Mouse (Mus musculus) lung, adult 2 months (tissue): ENCODE results near the gene Entpd2. TPM values are rescaled to one million over a fixed set of nuclear protein-coding genes. Genes with fewer than 3 reads are reported as not detected.
A peak's percentile ranks its signal among the peaks of the same experiment; 100 is the strongest.
"Not testable (repeated sequence)": the region's sequence is repeated elsewhere in the genome, so short reads cannot be mapped to it uniquely, and the experiment has no call there.

Experiments used
- DNase-seq: peaks from one replicate; pipeline ENCODE4 v3.0.0; 2022
- H3K4me1 ChIP-seq: fragments of 200-500 bp; 2 replicates; pipeline ENCODE4 v1.6.1; 2011; ENCODE audit warnings: low read length; ENCODE audit not compliant: control insufficient read depth, insufficient read depth
- H3K4me3 ChIP-seq: fragments of 200-500 bp; replicated peaks from 2 replicates; pipeline ENCODE3; 2011; ENCODE audit warnings: low read depth, mild to moderate bottlenecking, control low read depth, low read length; ENCODE audit errors: extremely low read depth
- CTCF ChIP-seq: fragments of 200-500 bp; IDR thresholded peaks from 2 replicates; pipeline ENCODE4 v1.5.1; 2011; ENCODE audit warnings: mild to moderate bottlenecking, low read length, control low read depth; ENCODE audit not compliant: insufficient read depth
- POLR2A ChIP-seq: fragments of 200-500 bp; IDR thresholded peaks from 2 replicates; pipeline ENCODE4 v1.6.1; 2011; ENCODE audit warnings: low read depth, mild to moderate bottlenecking, control low read depth, low read length, borderline replicate concordance; ENCODE audit errors: extremely low read depth
- WGBS: fragments of 180-500 bp; shearing (Covaris S2); methylation state at CpG from one replicate; pipeline ENCODE4 v1.1.7; 2018; 5-methylcytosine and 5-hydroxymethylcytosine counted together
- polyA plus RNA-seq: library from polyadenylated mRNA; depleted of rRNA; stranded (reverse); fragments of >200 nt; gene quantifications from 2 replicates; pipeline ENCODE4 v1.2.3, GENCODE M21; 2012

Gene Entpd2
- polyA plus RNA-seq, 1 experiment, result 18.4 TPM

- Histone ChIP-seq H3K4me1 (peaks cover 4% of the 10 kb centered on the region; the same call in 1 of the 2 replicates), H3K4me3 (no peak overlapping the region)
- no peak for DNase-seq
- 80% methylated on average over 4 of the region's 4 CpGs for WGBS
- no peak for TF ChIP-seq CTCF
- TF ChIP-seq POLR2A, result no peak
These were observed 8.3 kb downstream of the Entpd2 start for GRCm38 (mm10) chr2:25403994-25404393.

DNA sequence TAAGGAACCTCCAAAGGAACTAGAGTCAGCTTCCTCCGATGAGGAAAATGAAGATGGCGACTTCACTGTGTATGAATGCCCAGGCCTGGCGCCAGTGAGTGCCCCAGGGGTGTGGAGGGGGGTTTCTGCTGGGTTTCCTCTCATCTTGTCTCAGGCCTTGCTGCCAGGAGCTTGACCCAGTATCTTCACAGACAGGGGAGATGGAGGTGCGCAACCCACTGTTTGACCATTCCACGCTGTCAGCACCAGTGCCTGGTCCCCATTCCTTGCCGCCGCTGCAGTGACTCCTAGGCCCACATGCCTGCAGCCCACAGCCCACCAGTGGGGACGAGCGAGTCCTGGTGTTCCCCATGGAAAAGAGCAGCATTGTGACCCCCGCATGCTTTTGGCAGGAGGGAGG, 13.2 kb downstream of the Entpd2 start:
- DNase-seq, result no peak
- Histone ChIP-seq H3K4me1 (0 out of 2 replicates have a peak, but pooled peaks cover 1% of the 10 kb centered on the region), H3K4me3 (no peak overlapping the region)
- 82% methylated on average over 10 of the region's 10 CpGs for WGBS
- TF ChIP-seq POLR2A, result no peak
- no peak for TF ChIP-seq CTCF

DNA sequence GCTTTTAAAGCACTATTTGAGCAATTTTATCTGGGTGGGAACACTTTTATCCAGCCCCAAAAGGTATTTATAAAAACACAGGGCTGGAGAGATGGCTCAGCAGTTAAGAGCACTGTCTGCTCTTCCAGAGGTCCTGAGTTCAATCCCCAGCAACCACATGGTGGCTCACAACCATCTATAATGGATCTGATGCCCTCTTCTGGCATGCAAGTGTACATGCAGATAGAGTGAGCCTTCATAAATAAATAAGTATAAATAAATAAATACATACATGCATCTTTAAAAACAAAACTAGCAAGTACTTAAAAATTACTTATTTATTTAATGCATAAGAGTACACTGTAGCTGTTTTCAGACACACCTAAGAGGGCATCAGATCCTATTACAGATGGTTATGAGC, 17.8 kb downstream of the Entpd2 start:
- DNase-seq, result not testable (repeated sequence)

DNA sequence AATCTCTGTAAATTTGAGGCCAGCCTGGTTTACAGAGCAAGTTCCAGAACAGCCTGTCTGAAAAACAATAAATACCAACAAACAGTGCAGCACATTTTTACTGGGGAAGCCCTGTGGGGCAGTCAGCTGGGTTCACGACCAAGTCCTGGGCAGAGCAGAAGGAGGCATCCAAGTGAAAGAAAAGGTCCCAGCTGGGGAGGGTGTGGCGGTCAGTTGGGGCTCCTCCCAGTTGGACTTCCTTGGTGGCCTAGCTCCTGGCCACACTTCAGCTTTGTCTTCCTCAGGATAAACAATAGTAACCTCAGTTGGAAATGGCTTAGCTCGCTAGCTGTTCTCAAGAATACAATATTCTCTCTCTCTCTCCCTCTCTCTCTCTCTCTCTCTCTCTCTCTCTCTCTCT, 21.8 kb downstream of the Entpd2 start:
- no peak for TF ChIP-seq POLR2A
- no peak for TF ChIP-seq CTCF
- Histone ChIP-seq H3K4me3 (no peak overlapping the region), H3K4me1 (peaks cover 2% of the 10 kb centered on the region; the same call in 1 of the 2 replicates)
- DNase-seq, result no peak
- WGBS, result 9% methylated on average over 3 of the region's 3 CpGs

More for the DNA sequence above, 17.8 kb downstream of the Entpd2 start:
- H3K4me3 ChIP-seq, H3K4me1 ChIP-seq: not testable (repeated sequence)

DNA sequence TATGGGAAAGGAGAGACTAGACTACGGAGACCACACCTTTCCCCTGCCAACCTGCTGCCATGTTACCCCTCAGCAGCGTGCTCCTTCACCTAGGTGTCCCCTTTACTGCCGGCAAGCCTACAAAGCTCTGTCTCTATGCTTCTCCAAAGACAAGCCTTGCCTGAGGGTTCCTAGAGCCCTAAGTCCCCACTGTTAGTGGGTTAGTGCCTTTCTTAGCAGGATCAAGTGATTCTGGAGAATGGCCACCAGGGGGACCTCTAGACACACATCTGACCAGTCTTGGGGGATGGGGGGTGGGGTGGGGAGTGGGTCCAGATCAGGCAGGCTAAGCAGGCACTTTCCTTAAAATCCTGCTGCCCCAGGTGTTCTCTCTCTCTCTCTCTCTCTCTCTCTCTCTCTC, 26.2 kb downstream of the Entpd2 start:
- no peak overlapping the region for H3K4me3 ChIP-seq
- peaks cover 2% of the 10 kb centered on the region; the same call in 1 of the 2 replicates for H3K4me1 ChIP-seq
- 22% methylated on average over 3 of the region's 3 CpGs for WGBS
- TF ChIP-seq POLR2A (no peak), CTCF (peak; percentile 41)
- no peak for DNase-seq

DNA sequence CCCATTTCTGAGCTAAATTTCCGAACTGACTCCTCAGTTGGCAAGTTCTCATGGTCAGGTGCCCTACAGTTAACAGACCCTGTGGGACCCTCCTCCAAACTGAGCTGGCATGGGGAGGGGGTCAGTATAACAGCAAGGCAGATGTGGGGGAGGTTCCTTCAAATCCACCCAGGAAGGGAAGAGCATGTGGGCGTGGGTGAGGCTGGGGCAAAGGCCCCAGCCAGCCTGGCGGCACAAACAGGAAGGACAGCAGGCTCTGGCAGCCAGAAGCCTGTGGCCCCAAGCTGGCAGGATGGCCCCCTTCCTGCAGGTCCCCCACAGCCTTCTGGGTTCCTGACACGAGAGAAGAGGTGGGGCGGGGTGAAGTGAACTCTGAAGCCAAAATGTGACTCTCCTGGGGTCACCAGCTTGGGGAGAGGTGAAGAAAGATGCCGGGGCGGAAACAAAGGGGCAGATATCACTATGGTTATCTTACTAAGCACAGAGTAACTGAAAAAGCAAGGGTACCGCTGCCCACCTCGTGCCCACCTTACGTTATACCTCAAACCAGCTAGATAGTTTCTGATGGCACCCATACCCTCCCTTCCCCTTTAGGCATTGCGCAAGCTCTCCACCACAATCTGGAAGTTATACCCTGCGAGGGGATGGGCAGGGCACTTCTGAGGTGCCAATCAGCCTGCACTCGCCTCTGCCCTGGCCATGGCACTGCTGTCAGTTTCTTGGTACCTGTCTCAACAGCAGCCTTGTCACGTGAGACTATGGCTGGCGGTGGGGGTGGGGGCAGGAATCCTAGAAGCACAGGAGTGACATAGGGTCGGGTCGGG, 27.1 kb downstream of the Entpd2 start, which contains the start of gene Fut7:
Fut7 (plus strand) TSS at position 681 of the 824 bp plus-strand sequence.
- TF ChIP-seq CTCF, result no peak
- TF ChIP-seq POLR2A, result no peak
- Histone ChIP-seq H3K4me3 (no peak within 1 kb of the TSS), H3K4me1 (0 out of 2 replicates have a peak, but pooled peaks cover 2% of the 10 kb centered on the region)
- 45% methylated on average over 17 of the region's 17 CpGs for WGBS
- DNase-seq, result no peak

- no peak overlapping the region for H3K4me3 ChIP-seq
- TF ChIP-seq POLR2A (no peak), CTCF (no peak)
- no peaks in the 10 kb centered on the region for H3K4me1 ChIP-seq
- 40% methylated on average over 1 of the region's 1 CpGs for WGBS
- no peak for DNase-seq
These were observed 28.0 kb downstream of the Entpd2 start for GRCm38 (mm10) chr2:25423626-25424025.

DNA sequence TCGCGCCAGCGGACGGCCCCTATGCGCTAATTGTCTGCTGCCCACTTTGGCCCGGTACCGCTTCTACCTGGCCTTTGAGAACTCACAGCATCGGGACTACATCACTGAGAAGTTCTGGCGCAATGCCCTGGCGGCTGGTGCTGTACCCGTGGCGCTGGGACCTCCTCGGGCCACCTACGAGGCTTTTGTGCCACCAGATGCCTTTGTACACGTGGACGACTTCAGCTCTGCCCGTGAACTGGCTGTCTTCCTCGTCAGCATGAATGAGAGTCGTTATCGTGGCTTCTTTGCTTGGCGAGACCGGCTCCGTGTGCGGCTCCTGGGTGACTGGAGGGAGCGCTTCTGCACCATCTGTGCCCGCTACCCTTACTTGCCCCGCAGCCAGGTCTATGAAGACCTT, 29.8 kb downstream of the Entpd2 start:
- WGBS, result 52% methylated on average over 27 of the region's 27 CpGs
- Histone ChIP-seq H3K4me1 (peaks cover 5% of the 10 kb centered on the region; the same call in 1 of the 2 replicates), H3K4me3 (no peak overlapping the region)
- TF ChIP-seq CTCF (no peak), POLR2A (no peak)
- DNase-seq, result no peak

GRCm38 (mm10) chr2:25426721-25427191, 31.1 kb downstream of the Entpd2 start:
- Histone ChIP-seq H3K4me3 (no peak overlapping the region), H3K4me1 (peaks cover 5% of the 10 kb centered on the region; the same call in 1 of the 2 replicates)
- WGBS, result 25% methylated on average over 5 of the region's 5 CpGs
- no peak for TF ChIP-seq POLR2A
- peak; percentile 75 for TF ChIP-seq CTCF
- DNase-seq, result peak; percentile 59

DNA sequence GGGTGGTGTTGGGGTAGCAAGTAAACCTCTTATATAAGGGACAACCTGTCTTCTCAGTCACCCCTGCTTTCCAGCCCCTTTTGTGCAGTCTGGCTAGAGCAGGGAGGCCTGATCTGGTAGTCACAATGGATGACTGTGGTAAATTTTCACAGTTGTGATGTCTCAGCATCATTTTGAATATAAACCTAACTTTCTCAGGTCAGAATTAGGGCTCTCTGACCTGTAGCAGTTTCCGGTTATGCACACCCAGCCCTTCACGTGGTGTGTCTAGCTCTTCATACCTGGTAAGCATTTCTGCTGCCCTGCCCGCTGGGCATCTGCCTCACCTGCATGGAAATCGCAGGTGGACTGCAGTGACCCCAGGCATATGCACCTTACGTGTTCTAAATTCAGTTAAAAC, 31.6 kb downstream of the Entpd2 start:
- DNase-seq, result no peak
- TF ChIP-seq POLR2A (no peak), CTCF (no peak)
- Histone ChIP-seq H3K4me3 (no peak overlapping the region), H3K4me1 (peaks cover 5% of the 10 kb centered on the region; the same call in 1 of the 2 replicates)
- WGBS, result 88% methylated on average over 5 of the region's 5 CpGs
